Mouse (Mus musculus) lung, embryonic 16.5 days (tissue): Measurements from ENCODE around the gene 1110002E22Rik. TPM values are rescaled to one million over a fixed set of nuclear protein-coding genes. Genes with fewer than 3 reads are reported as not detected.

Source experiments
- ATAC-seq: fragments of 200-750 bp; cut with Nextera tagmentation; 2 replicates; pipeline ENCODE4 v1.8.0; 2017; ENCODE audit warnings: low read depth, mild to moderate bottlenecking, moderate library complexity
- H3K27ac ChIP-seq: fragments of 300-500 bp; sonication (generic); 2 replicates; pipeline ENCODE4 v1.5.1; 2014; ENCODE audit warnings: mild to moderate bottlenecking, control low read depth, low read length
- H3K27me3 ChIP-seq: fragments of 300-500 bp; sonication (generic); 2 replicates; pipeline ENCODE4 v1.6.1; 2014; ENCODE audit warnings: low read depth, low read length, mixed read lengths; ENCODE audit not compliant: control insufficient read depth, insufficient read depth
- H3K36me3 ChIP-seq: fragments of 300-500 bp; sonication (generic); 2 replicates; pipeline ENCODE4 v1.6.1; 2014; ENCODE audit warnings: low read length; ENCODE audit not compliant: control insufficient read depth, insufficient read depth
- H3K4me1 ChIP-seq: fragments of 300-500 bp; sonication (generic); replicated peaks from 2 replicates; pipeline ENCODE4 v1.6.1; 2014; ENCODE audit warnings: low read length, mixed read lengths; ENCODE audit not compliant: control insufficient read depth, insufficient read depth
- H3K4me2 ChIP-seq: fragments of 300-500 bp; sonication (generic); 2 replicates; pipeline ENCODE4 v1.6.1; 2014; ENCODE audit warnings: low read depth, low read length, control low read depth
- H3K4me3 ChIP-seq: fragments of 300-500 bp; sonication (generic); 2 replicates; pipeline ENCODE4 v1.5.1; 2014; ENCODE audit warnings: mild to moderate bottlenecking, low read length, control low read depth
- H3K9ac ChIP-seq: fragments of 300-500 bp; sonication (generic); 2 replicates; pipeline ENCODE4 v1.6.1; 2014; ENCODE audit warnings: low read length, control low read depth
- H3K9me3 ChIP-seq: fragments of 300-500 bp; sonication (generic); 2 replicates; pipeline ENCODE4 v1.6.1; 2016; ENCODE audit warnings: low read length; ENCODE audit not compliant: control insufficient read depth
- WGBS: fragments of 180-500 bp; shearing (Covaris S2); extraction: QIAGEN DNeasy Blood & Tissue Kit; methylation state at CpG from one replicate; pipeline ENCODE4 v1.1.7; 2014; 5-methylcytosine and 5-hydroxymethylcytosine counted together
- polyA plus RNA-seq: library from polyadenylated mRNA; unstranded; fragments of >200 nt; fragmentation: Nextera tagmentation; extraction: Ambion mirVana; gene quantifications from 2 replicates; pipeline ENCODE4 v1.2.1, GENCODE M21; 2015

The 1110002E22Rik gene
- polyA plus RNA-seq, 1 experiment from 2014 or later = 0.88 TPM

GRCm38 (mm10) chr3:138071004-138071403 lies 6.2 kb downstream of the 1110002E22Rik start:
- 10% methylated on average over 1 of the region's 1 CpGs for WGBS
- H3K4me2 ChIP-seq = no peak overlapping the region
- H3K36me3 ChIP-seq = no peaks in the 10 kb centered on the region
- no peaks in the 10 kb centered on the region for H3K27me3 ChIP-seq
- H3K4me3 ChIP-seq = no peak overlapping the region
- H3K9me3 ChIP-seq = no peaks in the 10 kb centered on the region
- peaks cover 4% of the 10 kb centered on the region; the same call in 1 of the 2 replicates for H3K4me1 ChIP-seq
- no peak overlapping the region for H3K9ac ChIP-seq
- no peak for ATAC-seq
- no peak overlapping the region for H3K27ac ChIP-seq

- Histone ChIP-seq H3K4me2 (no peak overlapping the region), H3K27me3 (no peaks in the 10 kb centered on the region), H3K9ac (no peak overlapping the region), H3K9me3 (no peaks in the 10 kb centered on the region), H3K4me3 (no peak overlapping the region), H3K36me3 (no peaks in the 10 kb centered on the region), H3K4me1 (peaks cover 4% of the 10 kb centered on the region; the same call in 1 of the 2 replicates), H3K27ac (no peak overlapping the region)
- WGBS = 74% methylated on average over 10 of the region's 10 CpGs
- no peak for ATAC-seq
Observed at GRCm38 (mm10) chr3:138071476-138072073, 6.7 kb downstream of the 1110002E22Rik start.

GRCm38 (mm10) chr3:138074214-138074613 lies 9.4 kb downstream of the 1110002E22Rik start:
- no peaks in the 10 kb centered on the region for H3K9me3 ChIP-seq
- H3K4me2 ChIP-seq = no peak overlapping the region
- no peaks in the 10 kb centered on the region for H3K36me3 ChIP-seq
- no peak overlapping the region for H3K4me3 ChIP-seq
- peak; percentile 10; the same call in 1 of the 2 replicates for ATAC-seq
- no peak overlapping the region for H3K9ac ChIP-seq
- peaks cover 4% of the 10 kb centered on the region for H3K4me1 ChIP-seq
- H3K27me3 ChIP-seq = no peaks in the 10 kb centered on the region
- WGBS = 94% methylated on average over 1 of the region's 1 CpGs
- no peak overlapping the region for H3K27ac ChIP-seq

- peak; percentile 51; the same call in 1 of the 2 replicates for ATAC-seq
- no peak overlapping the region for H3K4me2 ChIP-seq
- WGBS = 37% methylated on average over 8 of the region's 8 CpGs
Observed at GRCm38 (mm10) chr3:138075209-138075608, 10.4 kb downstream of the 1110002E22Rik start.

GRCm38 (mm10) chr3:138077476-138078340 lies 12.9 kb downstream of the 1110002E22Rik start:
- 65% methylated on average over 11 of the region's 11 CpGs for WGBS
- ATAC-seq = no peak

More at GRCm38 (mm10) chr3:138075209-138075608, 10.4 kb downstream of the 1110002E22Rik start:
- Histone ChIP-seq H3K36me3 (no peaks in the 10 kb centered on the region), H3K9ac (no peak overlapping the region), H3K4me1 (peaks cover 4% of the 10 kb centered on the region), H3K27ac (no peak overlapping the region), H3K4me3 (no peak overlapping the region), H3K27me3 (no peaks in the 10 kb centered on the region), H3K9me3 (no peaks in the 10 kb centered on the region)

GRCm38 (mm10) chr3:138078701-138079100 lies 13.8 kb downstream of the 1110002E22Rik start:
- WGBS = 39% methylated on average over 1 of the region's 1 CpGs
- Histone ChIP-seq H3K4me1 (peaks cover 4% of the 10 kb centered on the region), H3K9me3 (no peaks in the 10 kb centered on the region)

More at GRCm38 (mm10) chr3:138077476-138078340, 12.9 kb downstream of the 1110002E22Rik start:
- Histone ChIP-seq H3K4me2 (no peak overlapping the region), H3K9me3 (no peaks in the 10 kb centered on the region), H3K27ac (no peak overlapping the region), H3K4me1 (peaks cover 4% of the 10 kb centered on the region), H3K27me3 (no peaks in the 10 kb centered on the region), H3K4me3 (no peak overlapping the region), H3K9ac (no peak overlapping the region), H3K36me3 (no peaks in the 10 kb centered on the region)

GRCm38 (mm10) chr3:138083073-138083637 lies 18.3 kb downstream of the 1110002E22Rik start:
- no peaks in the 10 kb centered on the region for H3K4me1 ChIP-seq
- no peak overlapping the region for H3K4me3 ChIP-seq
- H3K9ac ChIP-seq = no peak overlapping the region
- no peak for ATAC-seq
- H3K4me2 ChIP-seq = no peak overlapping the region
- no peaks in the 10 kb centered on the region for H3K36me3 ChIP-seq
- no peak overlapping the region for H3K27ac ChIP-seq
- H3K27me3 ChIP-seq = no peaks in the 10 kb centered on the region
- no peaks in the 10 kb centered on the region for H3K9me3 ChIP-seq
- WGBS = 79% methylated on average over 1 of the region's 1 CpGs

More at GRCm38 (mm10) chr3:138078701-138079100, 13.8 kb downstream of the 1110002E22Rik start:
- peak; percentile 76 for ATAC-seq
- Histone ChIP-seq H3K36me3 (no peaks in the 10 kb centered on the region), H3K9ac (no peak overlapping the region), H3K4me3 (no peak overlapping the region), H3K27me3 (no peaks in the 10 kb centered on the region), H3K27ac (peak overlapping the region; percentile 58), H3K4me2 (no peak overlapping the region)

- Histone ChIP-seq H3K36me3 (no peaks in the 10 kb centered on the region), H3K4me3 (no peak overlapping the region), H3K4me2 (no peak overlapping the region), H3K9ac (no peak overlapping the region), H3K27me3 (no peaks in the 10 kb centered on the region), H3K9me3 (no peaks in the 10 kb centered on the region), H3K27ac (no peak overlapping the region), H3K4me1 (no peaks in the 10 kb centered on the region)
- no peak for ATAC-seq
- WGBS = 77% methylated on average over 4 of the region's 4 CpGs
Observed at GRCm38 (mm10) chr3:138083896-138084295, 19.0 kb downstream of the 1110002E22Rik start.

GRCm38 (mm10) chr3:138095301-138095700 lies 30.4 kb downstream of the 1110002E22Rik start:
- no peak overlapping the region for H3K4me2 ChIP-seq
- 59% methylated on average over 3 of the region's 3 CpGs for WGBS
- H3K4me1 ChIP-seq = peaks cover 10% of the 10 kb centered on the region
- peak overlapping the region; percentile 56 for H3K27ac ChIP-seq
- no peaks in the 10 kb centered on the region for H3K9me3 ChIP-seq
- H3K4me3 ChIP-seq = no peak overlapping the region
- no peaks in the 10 kb centered on the region for H3K27me3 ChIP-seq
- no peak overlapping the region for H3K9ac ChIP-seq
- ATAC-seq = peak; percentile 71
- no peaks in the 10 kb centered on the region for H3K36me3 ChIP-seq
